Mouse (Mus musculus) midbrain, postnatal 0 days (tissue): ENCODE measurements at regions not wholly inside any gene's neighbourhood (a gene's known extent, or its start where the extent isn't known, plus 50 kb on each side); places are given as distances from the start of the nearest gene placed in this dataset.

Experiments
- ATAC-seq: fragments of 200-750 bp; cut with Nextera tagmentation; 2 replicates; pipeline ENCODE4 v1.8.0; 2017; ENCODE audit warnings: moderate number of reproducible peaks, mild to moderate bottlenecking, moderate TSS enrichment, moderate library complexity; ENCODE audit not compliant: low FRiP score
- DNase-seq: peaks from one replicate; pipeline ENCODE4 v3.0.0-alpha.2; 2015; ENCODE audit warnings: low spot score
- H3K27ac ChIP-seq: fragments of 300-500 bp; sonication (generic); 2 replicates; pipeline ENCODE4 v1.5.1; 2014; ENCODE audit warnings: low read depth, mild to moderate bottlenecking, low read length, mixed read lengths
- H3K27me3 ChIP-seq: fragments of 300-500 bp; sonication (generic); 2 replicates; pipeline ENCODE4 v1.6.1; 2014; ENCODE audit warnings: low read length, control low read depth, mixed read lengths; ENCODE audit not compliant: insufficient read depth
- H3K36me3 ChIP-seq: fragments of 300-500 bp; sonication (generic); 2 replicates; pipeline ENCODE4 v1.6.1; 2014; ENCODE audit warnings: low read length, control low read depth, mixed read lengths; ENCODE audit not compliant: insufficient read depth
- H3K4me1 ChIP-seq: fragments of 300-500 bp; sonication (generic); 2 replicates; pipeline ENCODE4 v1.6.1; 2014; ENCODE audit warnings: mild to moderate bottlenecking, control low read depth, antibody characterized with exemption, low read length, mixed read lengths; ENCODE audit not compliant: insufficient read depth
- H3K4me2 ChIP-seq: fragments of 300-500 bp; sonication (generic); 2 replicates; pipeline ENCODE4 v1.6.1; 2014; ENCODE audit warnings: low read depth, mild to moderate bottlenecking, low read length, mixed read lengths; ENCODE audit not compliant: poor library complexity, severe bottlenecking
- H3K4me3 ChIP-seq: fragments of 300-500 bp; sonication (generic); 2 replicates; pipeline ENCODE4 v1.5.1; 2014; ENCODE audit warnings: low read depth, mild to moderate bottlenecking, low read length, moderate library complexity
- H3K9ac ChIP-seq: fragments of 300-500 bp; sonication (generic); replicated peaks from 2 replicates; pipeline ENCODE4 v1.6.1; 2014; ENCODE audit warnings: mild to moderate bottlenecking, low read length, moderate library complexity, mixed read lengths; ENCODE audit not compliant: poor library complexity, severe bottlenecking
- H3K9me3 ChIP-seq: fragments of 300-500 bp; sonication (generic); 2 replicates; pipeline ENCODE4 v1.6.1; 2016; ENCODE audit warnings: low read length, control low read depth
- CTCF ChIP-seq: IDR thresholded peaks from 2 replicates; pipeline ENCODE4 v1.5.1; 2016; ENCODE audit warnings: antibody characterized with exemption, mild to moderate bottlenecking
- WGBS: fragments of 180-500 bp; shearing (Covaris S2); extraction: QIAGEN DNeasy Blood & Tissue Kit; methylation state at CpG from one replicate; pipeline ENCODE4 v1.1.7; 2014; 5-methylcytosine and 5-hydroxymethylcytosine counted together

DNA sequence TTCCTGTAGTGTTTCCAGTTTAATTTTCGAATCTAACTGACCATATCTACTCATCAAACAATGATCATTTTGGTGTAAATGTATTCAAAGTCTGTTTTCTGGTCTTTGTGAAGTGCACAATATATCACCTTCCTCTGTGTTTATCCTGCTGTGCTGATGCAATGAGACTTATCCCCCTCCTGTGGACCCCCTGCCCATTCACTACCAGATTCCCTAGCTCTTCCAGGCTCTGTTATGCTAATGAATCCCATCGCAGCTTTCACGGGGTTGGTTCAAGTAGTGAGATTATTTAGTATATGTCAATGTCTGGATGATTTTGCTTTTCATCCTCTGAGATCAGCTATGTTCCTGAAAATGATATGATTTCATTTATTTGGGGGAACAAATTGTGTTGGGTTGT lies 441.3 kb upstream of the Negr1 start:
- Histone ChIP-seq H3K36me3 (no peaks in the 10 kb centered on the region), H3K4me3 (no peak overlapping the region), H3K27ac (no peak overlapping the region), H3K27me3 (no peaks in the 10 kb centered on the region), H3K4me2 (no peak overlapping the region), H3K9me3 (no peaks in the 10 kb centered on the region), H3K4me1 (no peaks in the 10 kb centered on the region), H3K9ac (no peak overlapping the region)
- ATAC-seq (no peak), DNase-seq (no peak)
- WGBS: 14% methylated on average over 3 of the region's 3 CpGs
- no peak for TF ChIP-seq CTCF

DNA sequence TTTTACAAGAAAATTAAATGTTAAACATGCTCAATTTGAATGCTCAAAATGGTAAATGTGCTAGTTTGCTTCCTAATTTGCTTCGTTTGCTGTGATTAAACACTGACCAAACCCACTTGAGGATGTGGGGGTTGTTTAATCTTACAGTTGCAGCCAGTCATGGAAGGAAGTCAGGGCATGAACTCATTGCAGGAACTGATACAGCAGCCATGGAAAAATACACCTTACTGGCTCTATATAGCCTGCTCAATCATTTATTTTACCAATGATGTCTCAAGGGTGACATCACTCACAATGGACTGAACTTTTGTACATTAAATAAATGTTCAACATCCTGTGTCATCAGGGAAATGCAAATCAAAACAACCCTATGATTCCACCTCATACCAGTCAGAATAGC lies 430.0 kb upstream of the Negr1 start:
- no peak for TF ChIP-seq CTCF
- no peak overlapping the region for H3K27ac ChIP-seq
- WGBS: 60% methylated on average over 1 of the region's 1 CpGs

DNA sequence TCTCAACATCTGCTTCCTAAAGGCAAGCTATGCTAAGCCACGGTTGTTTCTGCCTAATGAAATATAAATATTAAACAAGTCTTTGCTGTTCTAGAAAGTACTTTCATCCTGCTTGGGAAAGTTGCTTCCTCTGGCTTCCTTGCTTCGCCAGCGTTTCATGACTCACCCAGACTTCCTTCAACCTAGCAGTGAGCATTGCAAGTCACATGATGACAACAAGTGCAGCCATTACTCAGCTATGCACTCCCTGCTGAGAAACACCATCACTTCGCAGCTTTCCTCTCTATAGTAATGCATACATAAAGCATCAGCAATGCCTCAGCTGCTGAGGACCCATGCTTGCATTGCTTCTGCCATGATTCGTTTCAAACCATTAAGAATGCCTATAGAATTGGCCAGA lies 420.2 kb upstream of the Negr1 start:
- ATAC-seq (no peak), DNase-seq (no peak)
- Histone ChIP-seq H3K4me3 (no peak overlapping the region), H3K27ac (no peak overlapping the region), H3K27me3 (no peaks in the 10 kb centered on the region), H3K9ac (no peak overlapping the region), H3K4me2 (no peak overlapping the region), H3K9me3 (no peaks in the 10 kb centered on the region), H3K4me1 (no peaks in the 10 kb centered on the region), H3K36me3 (no peaks in the 10 kb centered on the region)
- TF ChIP-seq CTCF: no peak
- 70% methylated on average over 5 of the region's 5 CpGs for WGBS

More for the DNA sequence above, 430.0 kb upstream of the Negr1 start:
- H3K4me1 ChIP-seq: no peaks in the 10 kb centered on the region
- DNase-seq: no peak
- no peak overlapping the region for H3K4me2 ChIP-seq
- no peak overlapping the region for H3K4me3 ChIP-seq
- H3K36me3 ChIP-seq: no peaks in the 10 kb centered on the region
- H3K27me3 ChIP-seq: no peaks in the 10 kb centered on the region
- no peak for ATAC-seq
- H3K9me3 ChIP-seq: no peaks in the 10 kb centered on the region
- no peak overlapping the region for H3K9ac ChIP-seq

DNA sequence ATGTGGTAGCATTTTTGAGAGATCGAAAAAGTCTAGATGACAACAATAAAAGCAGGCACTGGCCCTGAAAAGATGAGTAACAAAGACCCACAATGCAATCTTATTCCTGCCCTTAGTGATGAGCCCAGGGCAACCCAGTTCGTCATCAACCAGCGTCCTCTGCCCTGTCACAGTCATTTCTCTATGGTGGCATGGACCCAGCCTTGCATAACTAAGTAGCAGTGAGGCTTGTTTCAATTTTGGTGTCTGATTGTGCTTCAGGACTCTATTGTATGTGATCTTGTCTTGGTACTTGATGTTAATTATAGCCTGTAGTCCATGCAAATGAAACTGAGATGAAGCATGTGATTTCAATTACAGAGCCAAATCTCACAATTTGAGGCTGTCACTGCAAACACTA lies 412.3 kb upstream of the Negr1 start:
- DNase-seq: no peak

DNA sequence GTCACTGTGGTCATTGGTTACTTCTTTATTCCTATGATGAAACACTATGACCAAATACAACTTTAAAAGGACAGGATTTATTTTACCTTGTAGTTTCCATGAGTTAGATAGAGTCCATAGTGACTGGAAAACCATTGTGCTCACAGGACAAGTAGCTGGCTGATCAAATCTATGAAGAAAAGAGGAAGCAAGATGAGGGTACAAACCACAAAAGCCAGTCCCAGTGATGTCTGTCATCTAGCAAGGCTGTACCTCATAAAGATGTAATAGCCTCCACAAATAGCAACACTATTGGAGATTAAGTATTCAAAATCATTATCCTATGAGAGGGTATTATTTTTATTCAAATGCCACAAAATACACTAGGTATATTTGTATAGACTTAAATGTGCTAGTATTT lies 391.5 kb upstream of the Negr1 start:
- H3K9ac ChIP-seq: no peak overlapping the region
- H3K27ac ChIP-seq: no peak overlapping the region
- H3K27me3 ChIP-seq: no peaks in the 10 kb centered on the region
- H3K36me3 ChIP-seq: no peaks in the 10 kb centered on the region
- no peaks in the 10 kb centered on the region for H3K9me3 ChIP-seq
- H3K4me2 ChIP-seq: no peak overlapping the region
- TF ChIP-seq CTCF: no peak
- DNase-seq: no peak
- ATAC-seq: no peak
- no peak overlapping the region for H3K4me3 ChIP-seq
- H3K4me1 ChIP-seq: no peaks in the 10 kb centered on the region

More for the DNA sequence above, 412.3 kb upstream of the Negr1 start:
- ATAC-seq: no peak
- WGBS: 75% methylated on average over 3 of the region's 3 CpGs
- Histone ChIP-seq H3K4me3 (no peak overlapping the region), H3K9ac (no peak overlapping the region), H3K27me3 (no peaks in the 10 kb centered on the region), H3K36me3 (no peaks in the 10 kb centered on the region), H3K9me3 (no peaks in the 10 kb centered on the region), H3K27ac (no peak overlapping the region), H3K4me2 (no peak overlapping the region), H3K4me1 (no peaks in the 10 kb centered on the region)
- no peak for TF ChIP-seq CTCF

DNA sequence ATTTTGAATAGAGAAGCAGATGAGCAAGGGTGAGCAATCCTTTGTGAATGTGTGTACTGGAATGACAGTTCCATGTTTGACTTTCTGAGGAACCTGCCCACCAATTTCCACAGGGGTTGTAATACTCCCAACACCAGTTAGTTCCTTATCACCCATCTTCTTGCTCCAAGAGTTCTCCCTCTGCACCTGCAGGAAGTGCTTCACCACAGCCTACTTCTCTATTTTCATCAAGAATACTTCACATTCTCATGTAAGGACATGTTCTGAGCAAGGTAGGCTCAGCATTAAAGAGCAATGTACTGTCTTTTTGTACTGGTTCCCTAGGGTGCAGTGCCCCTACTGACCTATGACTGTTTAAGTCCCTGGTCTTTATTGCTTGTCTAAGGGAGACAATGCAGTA lies 362.9 kb upstream of the Negr1 start:
- no peaks in the 10 kb centered on the region for H3K4me1 ChIP-seq
- ATAC-seq: no peak
- H3K27me3 ChIP-seq: no peaks in the 10 kb centered on the region
- DNase-seq: no peak
- no peak overlapping the region for H3K9ac ChIP-seq
- no peak overlapping the region for H3K27ac ChIP-seq
- H3K36me3 ChIP-seq: no peaks in the 10 kb centered on the region
- H3K4me2 ChIP-seq: no peak overlapping the region
- H3K9me3 ChIP-seq: no peaks in the 10 kb centered on the region
- TF ChIP-seq CTCF: no peak
- no peak overlapping the region for H3K4me3 ChIP-seq
